Mouse (Mus musculus): ENCODE data around the gene Olfr374.
"Not testable (repeated sequence)": the region's sequence is repeated elsewhere in the genome, so short reads cannot be mapped to it uniquely, and the experiment has no call there.

Olfr374 gene

DNA sequence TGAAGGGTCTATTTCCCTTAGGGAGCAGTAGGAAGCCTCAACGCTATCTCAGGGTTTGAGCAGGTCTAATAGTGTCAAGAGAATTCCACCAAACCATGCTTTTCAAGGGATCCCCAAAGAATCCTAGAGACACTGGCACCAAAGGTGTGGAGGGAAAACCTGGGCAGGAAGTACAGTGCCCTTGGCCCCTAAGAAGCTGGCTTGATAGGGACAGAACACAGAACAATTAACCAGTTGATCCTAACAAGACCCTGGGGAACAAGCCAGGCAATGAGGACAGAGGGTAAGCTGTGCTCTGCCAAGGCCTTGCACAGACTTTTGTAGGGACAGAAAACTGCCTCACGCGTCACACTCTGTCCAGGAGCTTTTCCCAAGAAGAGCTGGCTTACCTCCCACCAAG lies at the start of gene Olfr374:
Gene Olfr374 (plus strand): TSS at position 301 of the 400 bp plus-strand sequence.
- DNase-seq, result no peak

DNA sequence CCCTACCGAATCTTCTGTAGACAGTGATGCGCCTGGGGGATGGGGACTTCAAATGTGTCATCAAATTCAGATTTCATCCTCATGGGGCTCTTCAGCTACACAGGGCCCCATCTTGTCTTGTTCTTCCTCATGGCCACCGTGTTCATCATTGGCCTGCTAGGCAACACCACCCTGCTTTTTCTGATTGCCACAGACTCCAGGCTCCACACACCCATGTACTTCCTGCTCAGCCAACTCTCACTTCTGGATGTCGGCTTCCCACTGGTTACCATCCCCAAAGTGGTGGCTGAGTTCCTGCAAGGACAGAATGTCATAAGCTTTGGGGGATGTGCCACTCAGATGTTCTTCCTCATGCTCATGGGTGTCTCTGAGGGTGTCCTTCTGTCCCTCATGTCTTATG lies 49.2 kb upstream of the Olfr374 start:
- DNase-seq, result not testable (repeated sequence)

DNA sequence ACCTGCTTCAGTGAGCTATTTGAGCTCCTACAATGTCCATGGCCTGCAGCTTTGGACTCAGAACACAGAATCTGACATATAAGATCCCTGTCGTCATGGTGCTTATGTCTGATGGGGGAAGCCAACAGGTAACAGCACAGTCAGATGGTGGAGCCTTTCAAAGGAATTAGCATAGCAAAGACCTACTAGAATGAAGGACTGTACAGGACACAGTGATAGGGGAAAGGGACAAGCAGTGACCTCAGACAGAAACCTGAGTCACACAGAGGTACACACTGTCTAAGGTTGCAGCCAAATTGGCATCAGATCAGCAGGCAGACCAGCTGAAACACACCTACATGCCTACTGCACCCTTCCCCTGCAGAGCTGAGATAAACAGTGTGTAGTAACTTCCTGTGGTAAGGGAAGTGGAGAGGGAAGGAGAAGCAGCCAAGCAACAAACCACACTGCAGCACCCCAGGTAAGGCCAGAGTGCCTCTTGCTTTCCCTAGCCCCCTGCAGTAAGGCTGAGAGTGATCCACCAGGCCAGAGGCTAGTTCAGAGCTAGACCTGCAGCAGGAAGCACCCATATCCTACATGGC lies 39.9 kb upstream of the Olfr374 start:
- DNase-seq, result not testable (repeated sequence)

DNA sequence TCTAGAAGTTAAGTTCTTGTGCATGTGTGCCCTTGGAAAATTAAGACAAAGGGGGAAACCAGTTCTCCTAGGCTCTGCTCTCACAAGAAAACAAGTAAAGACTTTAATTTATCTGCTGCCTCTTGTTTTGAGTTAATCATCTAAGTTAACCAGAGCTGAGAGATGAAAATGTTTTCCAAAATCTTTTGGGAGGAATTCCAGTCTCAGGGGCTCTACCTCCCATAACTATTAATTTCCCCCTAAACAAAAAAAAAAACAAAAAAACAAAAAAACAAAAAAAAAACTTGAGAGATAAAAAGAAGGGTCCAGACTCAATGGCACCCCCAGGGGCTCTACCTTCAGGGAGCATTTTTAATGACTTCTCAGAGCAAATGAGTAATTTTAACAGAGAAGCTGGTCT lies 24.0 kb upstream of the Olfr374 start, which contains the start of gene Olfr373:
Gene Olfr373 (plus strand): TSS at position 301 of the 400 bp plus-strand sequence.
- not testable (repeated sequence) for DNase-seq

DNA sequence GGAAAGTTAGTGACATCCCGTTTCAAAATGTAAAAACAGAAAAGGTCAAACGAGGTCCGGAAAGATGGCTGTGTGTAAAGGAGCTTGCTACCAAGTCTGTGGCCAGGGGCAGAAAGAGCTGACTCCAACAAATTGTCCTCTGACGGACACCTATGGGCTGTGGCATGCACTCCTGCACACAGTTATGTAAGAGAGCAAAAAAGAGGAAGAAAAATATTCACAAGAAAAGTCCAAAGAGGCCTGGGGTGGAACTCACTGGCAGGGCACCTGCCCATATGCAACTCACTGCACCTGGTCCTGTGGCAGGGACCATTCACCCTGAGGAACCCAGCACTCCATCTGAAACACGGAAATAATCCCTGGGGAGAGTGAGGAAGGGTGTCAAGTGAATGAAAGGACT lies 22.1 kb upstream of the Olfr374 start:
- no peak for DNase-seq

DNA sequence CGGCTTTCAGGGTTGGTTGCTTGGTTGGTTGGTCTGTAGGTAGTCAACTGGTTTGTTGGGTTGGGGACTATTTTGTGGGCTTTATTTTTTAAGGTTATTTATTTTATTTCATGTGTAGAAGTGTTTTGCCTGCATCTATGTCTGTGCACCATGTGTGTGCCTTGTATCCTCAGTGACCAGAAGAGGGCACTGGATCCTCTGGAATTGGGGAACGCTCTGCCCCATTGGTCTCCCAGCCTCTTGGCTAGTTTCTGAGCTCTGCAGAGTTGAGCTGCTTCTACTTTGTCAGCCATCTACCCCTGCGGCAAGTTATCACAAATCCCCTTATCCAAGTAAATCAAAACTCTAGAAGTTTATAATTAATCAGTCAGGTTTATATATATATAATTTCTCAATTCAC lies 19.2 kb upstream of the Olfr374 start:
- DNase-seq, result not testable (repeated sequence)

DNA sequence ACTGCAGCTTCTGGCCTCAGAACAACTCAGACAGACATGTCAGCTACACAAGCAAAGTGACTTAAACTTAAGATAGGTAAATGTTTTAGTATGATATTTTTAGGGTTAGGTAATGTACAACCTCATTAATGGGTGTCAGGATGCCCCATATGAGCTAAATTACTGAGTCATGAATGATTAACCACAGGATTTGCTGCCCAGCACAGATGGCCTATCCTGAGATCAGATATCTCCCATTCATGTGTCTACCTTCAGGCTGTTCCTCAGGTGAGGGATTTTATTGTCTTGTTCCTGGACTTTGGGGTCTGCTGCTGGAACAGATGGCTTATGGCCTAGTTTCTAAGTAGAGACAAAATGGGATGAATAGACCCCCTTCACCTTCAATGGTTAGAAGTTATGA lies 10.1 kb upstream of the Olfr374 start:
- DNase-seq, result not testable (repeated sequence)

- DNase-seq, result peak; percentile 44
These were observed 7.3 kb upstream of the Olfr374 start for GRCm38 (mm10) chr8:72099377-72100103.

- DNase-seq, result no peak
These were observed 1.7 kb upstream of the Olfr374 start for GRCm38 (mm10) chr8:72105165-72105564.

GRCm38 (mm10) chr8:72110876-72111275 lies 4.0 kb downstream of the Olfr374 start:
- DNase-seq, result peak; percentile 9

- peak; percentile 17 for DNase-seq
These were observed 5.6 kb downstream of the Olfr374 start for GRCm38 (mm10) chr8:72112486-72112885.

- no peak for DNase-seq
These were observed 8.4 kb downstream of the Olfr374 start for GRCm38 (mm10) chr8:72115202-72115601.

GRCm38 (mm10) chr8:72118616-72119015 lies 11.8 kb downstream of the Olfr374 start:
- DNase-seq, result no peak

DNA sequence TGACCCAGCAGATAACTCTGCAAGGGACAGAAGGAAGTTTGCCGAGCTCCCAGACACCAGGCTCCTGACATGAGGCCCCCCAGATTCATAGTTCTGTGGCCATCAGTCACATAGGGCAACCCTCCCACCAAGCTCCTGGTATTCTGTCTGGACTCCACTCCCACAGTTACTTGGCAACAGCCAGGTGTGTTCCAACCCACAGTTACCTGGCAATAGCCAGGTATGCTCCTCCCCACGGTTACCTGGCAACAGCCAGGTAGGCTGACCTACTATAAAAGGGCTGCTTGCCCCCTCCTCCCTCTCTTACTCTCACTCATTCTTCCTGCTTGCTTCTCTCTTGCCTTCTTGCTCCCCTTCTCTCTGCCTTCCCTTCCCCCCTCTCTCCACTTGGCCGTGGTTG lies 14.6 kb downstream of the Olfr374 start:
- not testable (repeated sequence) for DNase-seq

DNA sequence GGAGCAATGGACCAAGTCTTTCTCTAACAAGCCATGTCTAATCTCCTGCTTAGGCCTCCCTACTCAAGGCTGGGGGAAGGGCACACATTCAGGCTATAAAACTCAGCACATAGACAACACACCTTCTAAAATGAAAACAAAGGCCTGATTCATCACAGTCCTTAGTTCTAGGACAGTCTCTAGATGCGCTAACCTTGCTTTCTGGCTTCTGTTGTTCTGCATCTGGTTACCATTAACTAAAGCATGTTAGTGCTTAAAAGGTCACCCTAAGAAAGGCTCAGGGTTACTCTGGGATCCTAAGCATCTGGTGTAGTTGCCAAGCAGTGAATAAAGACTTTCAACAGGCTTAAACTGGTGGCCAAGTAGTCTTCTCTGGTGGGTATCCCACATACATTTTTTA lies 15.2 kb downstream of the Olfr374 start:
- DNase-seq, result no peak

GRCm38 (mm10) chr8:72127834-72128233 lies 21.0 kb downstream of the Olfr374 start:
- DNase-seq, result no peak

- no peak for DNase-seq
These were observed 24.4 kb downstream of the Olfr374 start for GRCm38 (mm10) chr8:72131251-72131650.

DNA sequence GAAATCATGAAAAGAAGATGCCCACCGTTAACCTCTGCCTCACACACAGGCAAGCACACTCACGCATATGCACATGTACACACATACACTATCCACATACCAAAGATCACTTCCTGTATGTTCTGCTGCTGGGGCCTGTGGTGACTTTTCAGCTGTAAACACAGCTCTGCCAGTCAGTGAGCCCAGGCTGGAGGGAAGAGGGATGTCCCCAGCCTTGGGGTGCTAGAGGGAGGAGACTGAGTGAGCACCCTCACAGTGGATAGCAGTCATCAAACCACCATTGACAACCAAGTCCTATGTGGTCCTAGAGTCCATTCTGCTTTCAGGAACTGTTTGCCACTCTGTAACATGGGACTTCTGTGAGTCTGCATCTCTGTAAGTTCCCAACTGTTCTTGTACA lies 25.1 kb downstream of the Olfr374 start:
- peak; percentile 24 for DNase-seq

GRCm38 (mm10) chr8:72132417-72132816 lies 25.6 kb downstream of the Olfr374 start:
- DNase-seq, result no peak

DNA sequence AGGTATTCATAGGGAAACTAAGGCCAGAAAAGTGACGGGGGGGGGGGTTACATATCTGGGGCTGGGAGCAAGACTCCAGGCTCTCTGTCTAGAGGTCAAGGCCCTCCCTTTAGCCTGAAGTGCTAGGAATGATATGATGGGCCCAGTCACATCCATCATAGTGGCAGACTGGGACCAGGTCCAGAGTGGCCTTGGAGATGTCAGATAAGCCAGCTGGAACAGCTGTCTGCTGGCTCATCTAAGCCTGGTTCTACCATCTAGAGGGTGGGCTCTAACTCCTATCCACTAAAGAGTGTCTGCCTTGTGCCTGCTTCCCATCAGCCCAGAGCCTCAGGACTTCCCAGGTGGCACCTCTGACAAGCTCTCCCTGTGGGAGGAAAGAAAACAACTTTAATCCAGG lies 26.1 kb downstream of the Olfr374 start:
- no peak for DNase-seq

- DNase-seq, result no peak
These were observed 26.7 kb downstream of the Olfr374 start for GRCm38 (mm10) chr8:72133507-72133906.

GRCm38 (mm10) chr8:72134756-72135445 lies 28.1 kb downstream of the Olfr374 start, which contains the start of gene Tpm4:
Gene Tpm4 (plus strand): TSS chr8:72134975.
- DNase-seq, result peak; percentile 63

DNA sequence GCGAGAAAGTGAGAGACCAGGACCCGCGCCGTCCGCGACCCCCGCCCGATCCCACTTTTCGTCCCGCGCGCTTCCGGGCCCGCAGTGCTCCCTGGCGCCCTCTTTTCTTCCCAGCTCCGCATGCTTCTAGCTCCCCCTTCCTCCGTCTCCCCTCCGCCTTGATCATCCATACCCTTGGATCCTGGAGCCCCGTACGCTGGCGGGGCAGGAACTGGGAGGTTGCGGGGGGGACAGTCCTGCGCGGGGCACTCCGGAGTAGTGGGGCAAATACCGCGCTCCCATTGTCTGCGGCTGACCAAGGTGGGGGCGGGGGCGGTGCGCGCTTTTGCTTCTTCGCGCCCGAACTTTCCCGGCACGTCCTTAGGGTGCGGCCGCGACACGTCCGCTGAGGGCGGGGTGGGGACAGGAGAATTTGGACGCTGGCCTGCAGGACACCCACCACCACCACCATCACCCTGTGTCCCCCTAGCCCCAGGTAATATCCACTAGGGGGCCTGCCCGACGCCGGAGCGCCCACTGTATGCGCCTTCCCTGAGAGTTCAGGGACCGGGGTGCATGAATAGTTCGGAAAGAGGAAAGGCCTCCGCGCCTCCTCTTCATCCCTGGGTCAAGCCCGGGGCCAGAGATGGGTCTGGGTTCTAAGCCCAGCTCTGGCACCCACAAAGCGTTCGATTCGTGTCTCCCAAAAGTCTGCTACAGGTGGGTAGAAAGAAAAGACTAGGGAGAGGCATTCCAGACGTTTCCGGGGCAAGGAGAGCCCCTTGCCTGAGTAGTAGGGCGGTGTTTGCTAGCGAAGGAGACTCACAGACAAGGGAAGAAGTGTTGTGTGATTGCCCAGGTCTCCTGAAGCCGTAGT lies 28.8 kb downstream of the Olfr374 start:
- DNase-seq, result peak; percentile 76
